Comparison of ENCODE assay signal across 8 mouse cellular contexts in genomic region chr12:3359302-3359701, GRCm38 (mm10). TPM values are rescaled to one million over a fixed set of nuclear protein-coding genes. Genes with fewer than 3 reads are reported as not detected.
DNase-seq lines count a peak whose midpoint lies in the region; ATAC-seq and TF ChIP-seq lines count a peak whose summit lies in the region.

No protein-coding gene starts in this region.

- TF ChIP-seq POLR2A in lung, adult 2 months (IDR thresholded peaks at IDR 0.05; ENCODE audit: borderline replicate concordance, extremely low read depth, low read depth, low read length), result no peak

- H3K4me3 ChIP-seq in embryonic facial prominence, embryonic 14.5 days (ENCODE audit: low read depth, low read length), result no peak overlapping the region
- H3K4me3 ChIP-seq in lung, adult 2 months (replicated peaks; ENCODE audit: extremely low read depth, low read depth, low read length), result no peak overlapping the region

- no peaks in the 10 kb centered on the region for H3K27me3 ChIP-seq in embryonic facial prominence, embryonic 14.5 days (replicated peaks; ENCODE audit: control insufficient read depth, insufficient read depth, low read length)

- H3K27ac ChIP-seq in embryonic facial prominence, embryonic 14.5 days (replicated peaks; ENCODE audit: low read depth, low read length), result no peak overlapping the region

- no peaks in the 10 kb centered on the region for H3K4me1 ChIP-seq in embryonic facial prominence, embryonic 14.5 days (ENCODE audit: control insufficient read depth, insufficient read depth, low read length)
- H3K4me1 ChIP-seq in lung, adult 2 months (ENCODE audit: control insufficient read depth, insufficient read depth, low read length), result no peaks in the 10 kb centered on the region

- intact Hi-C loops in heart, postnatal 10 days (cut with DNase I), result loop anchor here (1.0 to 5.0 kb wide), 4 partner anchors 31 to 262 kb away; no protein-coding TSS in a partner anchor

- peak; percentile 87 for DNase-seq in CD4-positive, CD25-positive, alpha-beta regulatory T cell, adult 2 months (ENCODE audit: low read depth, low spot score)
- DNase-seq in adrenal gland, postnatal 14 days, result peak; percentile 90
- DNase-seq in embryonic facial prominence, embryonic 14.5 days (ENCODE audit: low spot score), result peak; percentile 77
- peak; percentile 81 to 90 for DNase-seq in heart, postnatal 10 days
- peak; percentile 89 to 91 for DNase-seq in kidney, postnatal 4 days
- DNase-seq in lung, adult 2 months, result peak; percentile 79
- DNase-seq in ovary, postnatal 10 days (ENCODE audit: low spot score), result peak; percentile 33
- DNase-seq in thymus, postnatal 25 days, result peak; percentile 82

- peak; percentile 25; the same call in 1 of the 2 replicates for TF ChIP-seq CTCF in lung, adult 2 months (IDR thresholded peaks at IDR 0.05; ENCODE audit: insufficient read depth, low read length)

- H3K9ac ChIP-seq in embryonic facial prominence, embryonic 14.5 days (ENCODE audit: low read depth, low read length), result no peak overlapping the region

- 21% methylated on average over 3 of the region's 3 CpGs for WGBS in embryonic facial prominence, embryonic 14.5 days
- 13% methylated on average over 3 of the region's 3 CpGs for WGBS in lung, adult 2 months

- ATAC-seq in embryonic facial prominence, embryonic 14.5 days (ENCODE audit: low read depth), result peak; percentile 44

- H3K4me2 ChIP-seq in embryonic facial prominence, embryonic 14.5 days (ENCODE audit: low read depth, low read length), result no peak overlapping the region

- no peaks in the 10 kb centered on the region for H3K36me3 ChIP-seq in embryonic facial prominence, embryonic 14.5 days (ENCODE audit: control insufficient read depth, insufficient read depth, low read length)

- H3K9me3 ChIP-seq in embryonic facial prominence, embryonic 14.5 days (ENCODE audit: control insufficient read depth, low read length), result no peaks in the 10 kb centered on the region

RNA-seq across cellular contexts. Expression of gene Kif3c, which starts 5.6 kb away (rescaled TPM):
- total RNA-seq in adrenal gland, postnatal 14 days (2021), result 12.3 and 18.5 TPM in 2 replicates
- 11.1 and 13.4 TPM in 2 replicates for polyA plus RNA-seq in embryonic facial prominence, embryonic 14.5 days (2014; fragmentation: Nextera tagmentation; extraction: Ambion mirVana)
- 1 to 10 TPM; 5.5 to 5.8 TPM for total RNA-seq in heart, postnatal 10 days (2021)
- 6.6 and 12.2 TPM in 2 replicates for polyA plus RNA-seq in lung, adult 2 months (2012; rRNA removed)

RNA-seq across cellular contexts. Expression of gene Rab10, which starts 49.5 kb away (rescaled TPM):
- 157 TPM in 2 replicates for total RNA-seq in adrenal gland, postnatal 14 days (2021)
- 98.7 and 98.8 TPM in 2 replicates for polyA plus RNA-seq in embryonic facial prominence, embryonic 14.5 days (2014; fragmentation: Nextera tagmentation; extraction: Ambion mirVana)
- total RNA-seq in heart, postnatal 10 days (2021), result 100 to 1,000 TPM; 121 to 123 TPM
- polyA plus RNA-seq in lung, adult 2 months (2012; rRNA removed), result 33.1 and 40.7 TPM in 2 replicates

Comparison
In these comparisons a context has a peak if more than half of its experiments do, and no peak if none do; other contexts are left out.
1. DNase-seq: peak in every context shown above with its lines; median percentile 90 in adrenal gland, postnatal 14 days; 90 in kidney, postnatal 4 days; 87 in CD4-positive, CD25-positive, alpha-beta regulatory T cell, adult 2 months; 86 in heart, postnatal 10 days; 82 in thymus, postnatal 25 days; 79 in lung, adult 2 months; 77 in embryonic facial prominence, embryonic 14.5 days; 33 in ovary, postnatal 10 days.